Mouse (Mus musculus) embryonic facial prominence, embryonic 13.5 days (tissue): ENCODE measurements around the gene Gata1. TPM values are rescaled to one million over a fixed set of nuclear protein-coding genes. Genes with fewer than 3 reads are reported as not detected.
A peak's percentile ranks its signal among the peaks of the same experiment; 100 is the strongest.
"Not testable (repeated sequence)": the region's sequence is repeated elsewhere in the genome, so short reads cannot be mapped to it uniquely, and the experiment has no call there.

Source experiments
- ATAC-seq: fragments of 200-750 bp; cut with Nextera tagmentation; 2 replicates; pipeline ENCODE4 v1.8.0; 2017; ENCODE audit warnings: low read depth; ENCODE audit not compliant: insufficient number of reproducible peaks, insufficient read depth, low FRiP score, low TSS enrichment
- H3K27ac ChIP-seq: fragments of 300-500 bp; sonication (generic); 2 replicates; pipeline ENCODE4 v1.5.1; 2015; ENCODE audit warnings: moderate library complexity, mild to moderate bottlenecking, inconsistent platforms
- H3K27me3 ChIP-seq: fragments of 300-500 bp; sonication (generic); 2 replicates; pipeline ENCODE4 v1.6.1; 2015; ENCODE audit warnings: mild to moderate bottlenecking, inconsistent platforms
- H3K36me3 ChIP-seq: fragments of 300-500 bp; sonication (generic); 2 replicates; pipeline ENCODE4 v1.6.1; 2015; ENCODE audit warnings: mild to moderate bottlenecking, inconsistent platforms
- H3K4me1 ChIP-seq: fragments of 300-500 bp; sonication (generic); 2 replicates; pipeline ENCODE4 v1.6.1; 2015; ENCODE audit warnings: inconsistent platforms
- H3K4me2 ChIP-seq: fragments of 300-500 bp; sonication (generic); 2 replicates; pipeline ENCODE4 v1.6.1; 2015; ENCODE audit warnings: moderate library complexity, mild to moderate bottlenecking, inconsistent platforms
- H3K4me3 ChIP-seq: fragments of 300-500 bp; sonication (generic); 2 replicates; pipeline ENCODE4 v1.5.1; 2015; ENCODE audit warnings: mild to moderate bottlenecking, inconsistent platforms
- H3K9ac ChIP-seq: fragments of 300-500 bp; sonication (generic); 2 replicates; pipeline ENCODE4 v1.6.1; 2015; ENCODE audit warnings: mild to moderate bottlenecking, inconsistent platforms
- H3K9me3 ChIP-seq: fragments of 300-500 bp; sonication (generic); 2 replicates; pipeline ENCODE4 v1.6.1; 2016; ENCODE audit warnings: inconsistent platforms
- WGBS: fragments of 180-500 bp; shearing (Covaris S2); methylation state at CpG from one replicate; pipeline ENCODE4 v1.1.7; 2015; ENCODE audit warnings: mixed read lengths; 5-methylcytosine and 5-hydroxymethylcytosine counted together
- polyA plus RNA-seq: library from polyadenylated mRNA; unstranded; fragments of >200 nt; fragmentation: Nextera tagmentation; extraction: Ambion mirVana; gene quantifications from 2 replicates; pipeline ENCODE4 v1.2.1, GENCODE M21; 2015

Gene Gata1
- polyA plus RNA-seq, 1 experiment from 2014 or later, result 2.0 TPM

- Histone ChIP-seq H3K27me3 (peaks cover 61% of the 10 kb centered on the region), H3K4me1 (no peaks in the 10 kb centered on the region; the same call in 1 of the 2 replicates), H3K4me3 (peak within 1 kb of the TSS; percentile 29), H3K27ac (no peak within 1 kb of the TSS), H3K9ac (no peak within 1 kb of the TSS), H3K9me3 (no peaks in the 10 kb centered on the region), H3K4me2 (peak within 1 kb of the TSS; percentile 54), H3K36me3 (no peaks in the 10 kb centered on the region)
- 17% methylated on average over 40 of the region's 40 CpGs for WGBS
- no peak for ATAC-seq
These were observed 58.1 kb downstream of the Gata1 start, which contains the start of gene Pcsk1n for GRCm38 (mm10) chrX:7919601-7920383. Pcsk1n (plus strand) TSS chrX:7919822.

GRCm38 (mm10) chrX:7917960-7918359 is 59.9 kb downstream of the Gata1 start:
- peaks cover 43% of the 10 kb centered on the region for H3K27me3 ChIP-seq
- WGBS, result 70% methylated on average over 6 of the region's 6 CpGs

GRCm38 (mm10) chrX:7915669-7916068 is 62.2 kb downstream of the Gata1 start:
- not testable (repeated sequence) for H3K4me2 ChIP-seq, H3K27ac ChIP-seq, H3K4me3 ChIP-seq, H3K9ac ChIP-seq, H3K36me3 ChIP-seq, H3K4me1 ChIP-seq, ATAC-seq, H3K9me3 ChIP-seq
- H3K27me3 ChIP-seq, result peaks cover 20% of the 10 kb centered on the region
- WGBS, result 28% methylated on average over 3 of the region's 3 CpGs

More at GRCm38 (mm10) chrX:7917960-7918359, 59.9 kb downstream of the Gata1 start:
- not testable (repeated sequence) for H3K27ac ChIP-seq, H3K4me2 ChIP-seq, H3K36me3 ChIP-seq, H3K4me1 ChIP-seq, H3K4me3 ChIP-seq, H3K9me3 ChIP-seq, H3K9ac ChIP-seq, ATAC-seq

GRCm38 (mm10) chrX:7910473-7910872 is 67.4 kb downstream of the Gata1 start:
- Histone ChIP-seq H3K4me1 (no peaks in the 10 kb centered on the region), H3K9me3 (no peaks in the 10 kb centered on the region), H3K4me3 (no peak overlapping the region), H3K4me2 (no peak overlapping the region), H3K9ac (no peak overlapping the region), H3K27ac (no peak overlapping the region), H3K36me3 (peaks cover 15% of the 10 kb centered on the region), H3K27me3 (no peaks in the 10 kb centered on the region)
- ATAC-seq, result no peak
- 55% methylated on average over 6 of the region's 6 CpGs for WGBS

Other genes with a start within 250 kb of the Gata1 start
- 73.1 and 75.9 TPM in 2 replicates for gene Praf2, start 249.6 kb downstream of the Gata1 start, polyA plus RNA-seq
- gene Ccdc120, start 227.2 kb downstream of the Gata1 start, polyA plus RNA-seq, result 17.7 and 22.4 TPM in 2 replicates
- 28.5 and 28.7 TPM in 2 replicates for gene Tfe3, start 215.5 kb downstream of the Gata1 start, polyA plus RNA-seq
- gene Gripap1, start 188.3 kb downstream of the Gata1 start, polyA plus RNA-seq, result 49.8 and 50.1 TPM in 2 replicates
- gene Kcnd1, start 155.8 kb downstream of the Gata1 start, polyA plus RNA-seq, result 1.3 and 2.3 TPM in 2 replicates
- gene Otud5, start 136.7 kb downstream of the Gata1 start, polyA plus RNA-seq, result 47.9 and 51.4 TPM in 2 replicates
- gene Pim2, start 99.8 kb downstream of the Gata1 start, polyA plus RNA-seq, result 4.4 and 5.9 TPM in 2 replicates
- gene Slc35a2, start 94.0 kb downstream of the Gata1 start, polyA plus RNA-seq, result 37.3 and 44.0 TPM in 2 replicates
- gene Pqbp1, start 78.8 kb downstream of the Gata1 start, polyA plus RNA-seq, result 155 and 156 TPM in 2 replicates
- gene Timm17b, start 78.7 kb downstream of the Gata1 start, polyA plus RNA-seq, result 150 and 173 TPM in 2 replicates
- gene Gm10491, start 70.2 kb downstream of the Gata1 start, polyA plus RNA-seq, result not detected in 2 replicates
- not detected in 2 replicates for gene Gm10490, start 68.5 kb downstream of the Gata1 start, polyA plus RNA-seq
- 2.0 and 3.1 TPM in 2 replicates for gene Pcsk1n, start 58.2 kb downstream of the Gata1 start, polyA plus RNA-seq
- not detected in 2 replicates for gene Eras, start 49.5 kb downstream of the Gata1 start, polyA plus RNA-seq
- 41.8 TPM in 2 replicates for gene Hdac6, start 30.2 kb downstream of the Gata1 start, polyA plus RNA-seq
- not detected in 2 replicates for gene Glod5, start 40.4 kb upstream of the Gata1 start, polyA plus RNA-seq
- gene Suv39h1, start 96.7 kb upstream of the Gata1 start, polyA plus RNA-seq, result 64.7 and 68.5 TPM in 2 replicates
- 0.41 and 0.44 TPM in 2 replicates for gene Was, start 112.4 kb upstream of the Gata1 start, polyA plus RNA-seq
- 23.2 and 27.2 TPM in 2 replicates for gene Wdr13, start 154.8 kb upstream of the Gata1 start, polyA plus RNA-seq
- 501 and 572 TPM in 2 replicates for gene Rbm3, start 167.8 kb upstream of the Gata1 start, polyA plus RNA-seq
- gene Tbc1d25, start 198.1 kb upstream of the Gata1 start, polyA plus RNA-seq, result 12.7 and 13.7 TPM in 2 replicates
- gene Ebp, start 215.4 kb upstream of the Gata1 start, polyA plus RNA-seq, result 36.2 and 39.3 TPM in 2 replicates
- gene Porcn, start 228.5 kb upstream of the Gata1 start, polyA plus RNA-seq, result 12.7 and 14.1 TPM in 2 replicates